Mouse (Mus musculus): ENCODE data around the gene Rap1a. TPM values are rescaled to one million over a fixed set of nuclear protein-coding genes. Genes with fewer than 3 reads are reported as not detected.
A peak's percentile ranks its signal among the peaks of the same experiment; 100 is the strongest.

Rap1a gene
- polyA plus RNA-seq, 1 experiment from 2014 or later, result 98.9 TPM

DNA sequence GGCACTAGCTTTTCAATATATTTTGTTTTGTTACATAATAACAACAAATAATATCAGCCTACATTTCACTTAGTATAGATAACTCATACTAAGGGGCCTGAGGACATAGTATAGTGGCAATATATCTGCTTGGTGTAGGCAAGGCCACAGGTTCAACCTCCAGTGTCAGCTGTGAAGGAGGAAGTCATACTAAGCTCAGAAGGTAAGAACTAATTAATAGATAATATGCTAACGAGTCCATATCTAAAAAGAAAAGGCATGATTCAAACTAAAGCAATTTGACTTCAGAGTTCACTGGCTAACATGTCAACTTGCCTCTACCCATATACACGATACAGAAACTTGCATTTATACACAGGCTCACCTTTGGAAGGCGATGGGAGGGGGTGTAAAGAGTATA is 41.1 kb downstream of the Rap1a start:
- no peak overlapping the region for H3K9ac ChIP-seq (ENCODE audit: low read depth, low read length)
- no peaks in the 10 kb centered on the region for H3K27me3 ChIP-seq (ENCODE audit: control insufficient read depth, insufficient read depth, low read depth, low read length)
- H3K36me3 ChIP-seq (ENCODE audit: control insufficient read depth, insufficient read depth), result no peaks in the 10 kb centered on the region
- H3K4me3 ChIP-seq (ENCODE audit: low read depth, low read length), result no peak overlapping the region
- no peak for ATAC-seq (ENCODE audit: low read depth)
- no peak overlapping the region for H3K4me2 ChIP-seq (ENCODE audit: low read depth, low read length)
- H3K9me3 ChIP-seq (replicated peaks; ENCODE audit: control insufficient read depth, low read length), result no peaks in the 10 kb centered on the region
- peaks cover 31% of the 10 kb centered on the region for H3K4me1 ChIP-seq (ENCODE audit: control insufficient read depth, low read depth, low read length)
- WGBS (ENCODE audit: insufficient replicate concordance), result 66% methylated on average over 3 of the region's 3 CpGs
- no peak overlapping the region for H3K27ac ChIP-seq (ENCODE audit: low read length)

DNA sequence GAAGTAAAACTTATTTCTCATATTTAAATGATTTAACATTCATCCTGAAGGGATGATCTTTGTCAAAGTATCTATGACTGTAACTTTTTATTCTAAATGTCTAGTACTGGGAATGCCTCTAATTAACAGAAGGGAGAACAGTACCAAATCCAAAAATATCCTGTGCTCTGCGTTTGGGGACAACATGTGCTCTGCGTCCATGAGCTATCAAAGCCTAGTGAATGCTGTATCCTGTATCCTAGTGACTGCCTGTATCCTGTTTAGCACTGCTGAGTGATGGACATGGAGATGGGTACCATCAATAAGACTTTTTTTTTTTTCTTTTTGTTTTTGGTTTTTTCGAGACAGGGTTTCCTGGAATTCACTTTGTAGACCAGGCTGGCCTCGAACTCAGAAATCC is 42.5 kb downstream of the Rap1a start:
- Histone ChIP-seq H3K4me3 (ENCODE audit: low read depth, low read length) (no peak overlapping the region), H3K9ac (ENCODE audit: low read depth, low read length) (no peak overlapping the region), H3K36me3 (ENCODE audit: control insufficient read depth, insufficient read depth) (no peaks in the 10 kb centered on the region), H3K27ac (ENCODE audit: low read length) (no peak overlapping the region), H3K27me3 (ENCODE audit: control insufficient read depth, insufficient read depth, low read depth, low read length) (no peaks in the 10 kb centered on the region), H3K9me3 (replicated peaks; ENCODE audit: control insufficient read depth, low read length) (no peaks in the 10 kb centered on the region), H3K4me2 (ENCODE audit: low read depth, low read length) (no peak overlapping the region), H3K4me1 (ENCODE audit: control insufficient read depth, low read depth, low read length) (peaks cover 30% of the 10 kb centered on the region)
- no peak for ATAC-seq (ENCODE audit: low read depth)
- WGBS (ENCODE audit: insufficient replicate concordance), result 75% methylated on average over 4 of the region's 4 CpGs

- no peak overlapping the region for H3K9ac ChIP-seq (ENCODE audit: low read depth, low read length)
- H3K9me3 ChIP-seq (replicated peaks; ENCODE audit: control insufficient read depth, low read length), result no peaks in the 10 kb centered on the region
- H3K27ac ChIP-seq (ENCODE audit: low read length), result no peak overlapping the region
- no peak overlapping the region for H3K4me2 ChIP-seq (ENCODE audit: low read depth, low read length)
- H3K4me1 ChIP-seq (ENCODE audit: control insufficient read depth, low read depth, low read length), result peaks cover 24% of the 10 kb centered on the region
- no peaks in the 10 kb centered on the region for H3K36me3 ChIP-seq (ENCODE audit: control insufficient read depth, insufficient read depth)
- no peaks in the 10 kb centered on the region for H3K27me3 ChIP-seq (ENCODE audit: control insufficient read depth, insufficient read depth, low read depth, low read length)
- H3K4me3 ChIP-seq (ENCODE audit: low read depth, low read length), result no peak overlapping the region
- ATAC-seq (ENCODE audit: low read depth), result peak; percentile 70
These were observed 43.0 kb downstream of the Rap1a start for GRCm38 (mm10) chr3:105758098-105758497.

DNA sequence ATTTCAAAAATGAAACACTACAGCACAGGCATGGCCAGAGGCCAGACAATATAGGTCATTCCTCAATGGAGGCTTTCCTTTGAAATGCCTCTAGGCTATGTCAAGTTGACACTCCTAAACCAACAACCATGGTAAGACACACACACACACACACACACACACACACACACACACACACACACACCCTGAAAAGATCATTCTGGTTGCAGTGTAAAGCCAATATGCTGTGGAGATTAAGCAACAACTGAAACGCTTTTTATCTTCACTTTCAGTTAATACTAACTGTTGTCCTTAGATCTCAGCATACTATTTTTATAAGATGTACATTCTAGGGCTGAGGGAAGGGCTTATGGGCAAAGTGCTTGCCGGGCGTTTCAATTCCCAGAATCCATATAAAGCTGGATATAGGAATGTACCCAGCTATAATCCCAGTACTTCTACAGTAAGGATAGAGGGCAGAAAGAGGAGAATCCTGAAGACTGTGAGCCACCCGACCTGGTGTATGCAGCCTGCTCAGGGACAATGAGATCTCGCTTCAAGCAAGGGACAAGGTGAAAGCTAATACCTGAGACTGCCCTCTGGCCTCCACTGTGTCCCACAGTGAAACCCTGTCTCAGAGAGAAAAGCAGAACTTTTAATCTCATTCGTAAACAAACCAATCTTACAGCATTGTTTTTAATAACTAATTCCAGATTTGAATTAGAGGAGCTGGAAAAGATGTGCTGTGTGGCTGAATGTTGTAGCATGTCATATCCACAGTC is 43.6 kb downstream of the Rap1a start:
- H3K4me1 ChIP-seq (ENCODE audit: control insufficient read depth, low read depth, low read length), result peaks cover 22% of the 10 kb centered on the region
- peak; percentile 55 for ATAC-seq (ENCODE audit: low read depth)
- no peaks in the 10 kb centered on the region for H3K27me3 ChIP-seq (ENCODE audit: control insufficient read depth, insufficient read depth, low read depth, low read length)
- H3K36me3 ChIP-seq (ENCODE audit: control insufficient read depth, insufficient read depth), result no peaks in the 10 kb centered on the region
- H3K9me3 ChIP-seq (replicated peaks; ENCODE audit: control insufficient read depth, low read length), result no peaks in the 10 kb centered on the region
- H3K9ac ChIP-seq (ENCODE audit: low read depth, low read length), result no peak overlapping the region
- H3K4me2 ChIP-seq (ENCODE audit: low read depth, low read length), result peak overlapping the region; percentile 26; the same call in 1 of the 2 replicates
- 46% methylated on average over 6 of the region's 6 CpGs for WGBS (ENCODE audit: insufficient replicate concordance)
- H3K4me3 ChIP-seq (ENCODE audit: low read depth, low read length), result no peak overlapping the region
- H3K27ac ChIP-seq (ENCODE audit: low read length), result peak overlapping the region; percentile 67

DNA sequence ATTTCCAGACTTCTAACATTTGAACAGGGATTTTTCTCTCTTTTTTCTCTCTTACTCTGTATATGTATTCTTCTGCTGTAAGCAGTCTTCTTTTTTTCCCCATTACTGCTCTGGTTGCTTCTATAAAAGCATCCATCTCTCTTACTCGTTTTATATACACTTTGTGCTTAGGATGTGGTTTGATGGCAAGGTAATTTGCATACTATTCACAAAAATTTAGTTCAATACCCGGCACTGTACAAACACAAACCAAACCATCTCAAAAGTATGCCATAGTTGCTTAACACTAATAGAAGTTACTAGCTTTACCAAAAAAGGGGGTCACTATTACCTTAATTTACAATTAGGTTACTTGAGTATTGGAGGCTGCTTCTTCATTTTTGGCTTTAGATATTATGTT is 44.6 kb downstream of the Rap1a start:
- ATAC-seq (ENCODE audit: low read depth), result no peak
- Histone ChIP-seq H3K4me3 (ENCODE audit: low read depth, low read length) (no peak overlapping the region), H3K36me3 (ENCODE audit: control insufficient read depth, insufficient read depth) (no peaks in the 10 kb centered on the region), H3K27ac (ENCODE audit: low read length) (no peak overlapping the region), H3K9ac (ENCODE audit: low read depth, low read length) (no peak overlapping the region), H3K9me3 (replicated peaks; ENCODE audit: control insufficient read depth, low read length) (no peaks in the 10 kb centered on the region), H3K4me1 (ENCODE audit: control insufficient read depth, low read depth, low read length) (peaks cover 17% of the 10 kb centered on the region), H3K4me2 (ENCODE audit: low read depth, low read length) (no peak overlapping the region), H3K27me3 (ENCODE audit: control insufficient read depth, insufficient read depth, low read depth, low read length) (no peaks in the 10 kb centered on the region)
- 63% methylated on average over 2 of the region's 2 CpGs for WGBS (ENCODE audit: insufficient replicate concordance)

DNA sequence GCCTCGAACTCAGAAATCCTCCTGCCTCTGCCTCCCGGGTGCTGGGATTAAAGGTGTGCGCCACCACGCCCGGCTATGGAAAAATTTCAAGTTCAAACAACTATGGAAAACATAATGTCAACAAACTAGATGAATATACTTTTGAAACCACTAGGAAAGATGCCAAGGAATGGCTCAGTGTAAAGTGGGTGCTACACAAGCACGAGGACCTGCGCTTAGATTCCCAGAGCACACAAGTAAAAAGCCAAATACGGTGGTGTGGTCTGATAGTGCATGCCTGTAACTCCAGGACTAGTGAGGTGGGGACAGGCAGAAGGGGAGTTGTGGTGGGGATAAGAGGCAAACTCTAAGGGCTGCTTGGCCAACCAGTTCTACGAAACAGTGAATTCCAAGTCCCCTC is 46.0 kb downstream of the Rap1a start:
- Histone ChIP-seq H3K9ac (ENCODE audit: low read depth, low read length) (no peak overlapping the region), H3K27me3 (ENCODE audit: control insufficient read depth, insufficient read depth, low read depth, low read length) (no peaks in the 10 kb centered on the region), H3K9me3 (replicated peaks; ENCODE audit: control insufficient read depth, low read length) (no peaks in the 10 kb centered on the region), H3K36me3 (ENCODE audit: control insufficient read depth, insufficient read depth) (no peaks in the 10 kb centered on the region), H3K4me2 (ENCODE audit: low read depth, low read length) (no peak overlapping the region), H3K27ac (ENCODE audit: low read length) (no peak overlapping the region), H3K4me1 (ENCODE audit: control insufficient read depth, low read depth, low read length) (peaks cover 10% of the 10 kb centered on the region), H3K4me3 (ENCODE audit: low read depth, low read length) (no peak overlapping the region)
- WGBS (ENCODE audit: insufficient replicate concordance), result 95% methylated on average over 9 of the region's 9 CpGs
- no peak for ATAC-seq (ENCODE audit: low read depth)

DNA sequence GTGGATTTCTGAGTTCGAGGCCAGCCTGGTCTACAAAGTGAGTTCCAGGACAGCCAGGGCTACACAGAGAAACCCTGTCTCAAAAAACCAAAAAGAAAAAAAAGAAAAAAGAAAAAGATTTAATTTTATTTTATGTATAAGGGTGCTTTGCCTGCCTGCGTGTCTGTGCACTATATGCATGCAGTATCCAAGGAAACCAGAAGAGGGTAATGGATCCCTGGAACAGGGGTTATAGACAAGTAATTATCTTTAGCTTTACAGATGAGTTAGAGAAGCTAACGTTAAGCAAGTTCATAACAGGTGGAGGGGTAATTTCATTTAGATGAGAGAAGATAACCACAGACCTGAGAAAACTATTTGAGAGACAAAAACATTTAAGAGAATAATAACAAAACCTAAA is 47.0 kb downstream of the Rap1a start:
- Histone ChIP-seq H3K4me2 (ENCODE audit: low read depth, low read length) (no peak overlapping the region), H3K4me3 (ENCODE audit: low read depth, low read length) (no peak overlapping the region), H3K36me3 (ENCODE audit: control insufficient read depth, insufficient read depth) (peaks cover 3% of the 10 kb centered on the region), H3K27ac (ENCODE audit: low read length) (no peak overlapping the region), H3K4me1 (ENCODE audit: control insufficient read depth, low read depth, low read length) (peaks cover 8% of the 10 kb centered on the region), H3K9me3 (replicated peaks; ENCODE audit: control insufficient read depth, low read length) (no peaks in the 10 kb centered on the region), H3K27me3 (ENCODE audit: control insufficient read depth, insufficient read depth, low read depth, low read length) (no peaks in the 10 kb centered on the region), H3K9ac (ENCODE audit: low read depth, low read length) (no peak overlapping the region)
- no peak for ATAC-seq (ENCODE audit: low read depth)
- WGBS (ENCODE audit: insufficient replicate concordance), result 66% methylated on average over 3 of the region's 3 CpGs

DNA sequence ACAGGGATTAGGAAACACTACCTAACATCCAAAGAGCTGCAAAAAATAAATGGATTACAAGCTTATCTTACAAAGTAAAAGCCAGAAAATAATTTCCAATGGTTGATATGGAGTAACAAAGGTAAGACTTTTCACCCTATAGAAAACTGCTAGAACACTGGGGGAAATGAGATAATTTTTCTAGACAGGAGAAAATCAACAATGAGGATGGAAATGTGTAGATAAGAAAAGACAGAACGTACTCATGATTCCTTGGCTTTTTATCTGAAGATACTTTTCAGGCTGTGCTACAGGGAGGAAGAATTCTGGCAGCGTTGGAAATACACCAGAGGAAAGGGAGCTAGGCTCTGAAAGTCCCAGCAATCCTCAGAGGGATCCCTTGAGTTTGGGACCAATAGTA is 50.3 kb downstream of the Rap1a start:
- Histone ChIP-seq H3K4me2 (ENCODE audit: low read depth, low read length) (no peak overlapping the region), H3K9ac (ENCODE audit: low read depth, low read length) (no peak overlapping the region), H3K4me3 (ENCODE audit: low read depth, low read length) (no peak overlapping the region), H3K9me3 (replicated peaks; ENCODE audit: control insufficient read depth, low read length) (no peaks in the 10 kb centered on the region), H3K36me3 (ENCODE audit: control insufficient read depth, insufficient read depth) (peaks cover 3% of the 10 kb centered on the region), H3K27ac (ENCODE audit: low read length) (no peak overlapping the region), H3K4me1 (ENCODE audit: control insufficient read depth, low read depth, low read length) (no peaks in the 10 kb centered on the region; the same call in 1 of the 2 replicates), H3K27me3 (ENCODE audit: control insufficient read depth, insufficient read depth, low read depth, low read length) (no peaks in the 10 kb centered on the region)
- 21% methylated on average over 2 of the region's 2 CpGs for WGBS (ENCODE audit: insufficient replicate concordance)
- no peak; the same call in 1 of the 2 replicates for ATAC-seq (ENCODE audit: low read depth)

GRCm38 (mm10) chr3:105746542-105746941 is 54.6 kb downstream of the Rap1a start:
- H3K27me3 ChIP-seq (ENCODE audit: control insufficient read depth, insufficient read depth, low read depth, low read length), result no peaks in the 10 kb centered on the region
- no peak for ATAC-seq (ENCODE audit: low read depth)
- no peaks in the 10 kb centered on the region for H3K9me3 ChIP-seq (replicated peaks; ENCODE audit: control insufficient read depth, low read length)
- no peaks in the 10 kb centered on the region for H3K4me1 ChIP-seq (ENCODE audit: control insufficient read depth, low read depth, low read length)
- H3K9ac ChIP-seq (ENCODE audit: low read depth, low read length), result no peak overlapping the region
- peaks cover 5% of the 10 kb centered on the region for H3K36me3 ChIP-seq (ENCODE audit: control insufficient read depth, insufficient read depth)
- WGBS (ENCODE audit: insufficient replicate concordance), result 69% methylated on average over 2 of the region's 2 CpGs
- no peak overlapping the region for H3K27ac ChIP-seq (ENCODE audit: low read length)
- H3K4me3 ChIP-seq (ENCODE audit: low read depth, low read length), result no peak overlapping the region
- no peak overlapping the region for H3K4me2 ChIP-seq (ENCODE audit: low read depth, low read length)

All from liver, embryonic 16.5 days (tissue).